Comparison of ENCODE assay signal across 29 mouse cellular contexts in the genomic region with DNA sequence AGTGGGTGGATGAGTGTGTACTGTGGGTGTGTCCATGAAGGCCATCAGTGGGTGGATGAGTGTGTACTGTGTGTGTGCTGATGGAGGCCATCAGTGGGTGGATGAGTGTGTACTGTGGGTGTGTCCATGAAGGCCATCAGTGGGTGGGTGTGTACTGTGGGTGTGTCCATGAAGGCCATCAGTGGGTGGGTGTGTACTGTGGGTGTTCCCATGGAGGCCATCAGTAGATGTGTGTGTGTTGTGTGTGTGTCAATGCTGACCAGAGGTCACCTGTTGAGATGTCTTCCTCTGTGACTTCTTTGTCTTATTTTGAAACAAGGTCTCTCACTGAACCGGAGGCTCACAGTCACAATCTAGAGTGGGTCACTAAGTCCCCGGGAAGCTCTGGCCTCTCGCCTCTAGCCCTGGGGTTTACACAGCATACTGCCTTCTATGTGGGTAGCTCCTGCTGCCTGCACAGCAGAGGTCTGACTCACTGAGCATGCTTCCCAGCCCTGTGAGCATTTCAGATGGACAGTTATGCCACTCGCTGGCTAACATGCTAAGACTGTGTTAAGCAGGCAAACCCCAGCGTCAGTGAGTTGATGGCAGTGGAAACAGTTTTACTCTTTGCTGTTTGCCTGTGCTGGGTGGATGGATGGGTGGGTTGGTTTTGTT.
DNase-seq lines count a peak whose midpoint lies in the region; ATAC-seq and TF ChIP-seq lines count a peak whose summit lies in the region.
"Had no signal": no experiment of that assay in that cellular context is flagged by ENCODE, and none has a peak within 500 bp of the region (broad histone marks: within the 10 kb centered on the region; RNA-seq: fewer than 3 reads in every experiment).

No protein-coding gene starts in this region.

- H3K9me3 ChIP-seq in heart, embryonic 10.5 days = no peaks in the 10 kb centered on the region
- no peaks in the 10 kb centered on the region for H3K9me3 ChIP-seq in stomach, postnatal 0 days (ENCODE audit: control insufficient read depth, low read length)
- H3K9me3 ChIP-seq: embryonic facial prominence, embryonic 10.5 days; embryonic facial prominence, embryonic 13.5 days; forebrain, embryonic 12.5 days; heart, embryonic 12.5 days; heart, embryonic 15.5 days; hindbrain, embryonic 10.5 days; hindbrain, embryonic 13.5 days; intestine, embryonic 15.5 days had no signal

- H3K27ac ChIP-seq in heart, embryonic 10.5 days = peak overlapping the region; percentile 16; the same call in 1 of the 2 replicates
- H3K27ac ChIP-seq in stomach, postnatal 0 days (replicated peaks) = no peak overlapping the region
- H3K27ac ChIP-seq: embryonic facial prominence, embryonic 10.5 days; embryonic facial prominence, embryonic 13.5 days; forebrain, embryonic 12.5 days; heart, adult 2 months; heart, embryonic 15.5 days; hindbrain, embryonic 10.5 days; hindbrain, embryonic 13.5 days; intestine, embryonic 15.5 days had no signal

- 0 out of 2 replicates have a peak, but pooled peaks cover 3% of the 10 kb centered on the region for H3K4me1 ChIP-seq in heart, embryonic 10.5 days
- no peaks in the 10 kb centered on the region for H3K4me1 ChIP-seq in stomach, postnatal 0 days (replicated peaks; ENCODE audit: control insufficient read depth, insufficient read depth)
- H3K4me1 ChIP-seq: forebrain, embryonic 12.5 days; heart, embryonic 12.5 days; heart, embryonic 15.5 days; hindbrain, embryonic 13.5 days; intestine, embryonic 15.5 days had no signal

- ATAC-seq in cerebellum, adult (ENCODE audit: insufficient number of reproducible peaks, low FRiP score, low TSS enrichment) = peak; percentile 59; the same call in 1 of the 2 replicates
- peak; percentile 64 for ATAC-seq in stomach, postnatal 0 days (ENCODE audit: low FRiP score, low TSS enrichment)
- ATAC-seq: forebrain, postnatal 0 days; hindbrain, embryonic 16.5 days; intestine, embryonic 15.5 days; Patski had no signal

- H3K36me3 ChIP-seq in heart, embryonic 10.5 days = no peaks in the 10 kb centered on the region
- H3K36me3 ChIP-seq in stomach, postnatal 0 days (ENCODE audit: control insufficient read depth, insufficient read depth, low read length) = no peaks in the 10 kb centered on the region
- H3K36me3 ChIP-seq: embryonic facial prominence, embryonic 10.5 days; embryonic facial prominence, embryonic 13.5 days; forebrain, embryonic 12.5 days; heart, embryonic 12.5 days; heart, embryonic 15.5 days; hindbrain, embryonic 10.5 days; hindbrain, embryonic 13.5 days; intestine, embryonic 15.5 days had no signal

- H3K27me3 ChIP-seq in heart, embryonic 10.5 days (ENCODE audit: insufficient read depth, poor library complexity, severe bottlenecking) = no peaks in the 10 kb centered on the region
- no peaks in the 10 kb centered on the region for H3K27me3 ChIP-seq in stomach, postnatal 0 days (ENCODE audit: control insufficient read depth, insufficient read depth, low read length)
- H3K27me3 ChIP-seq: embryonic facial prominence, embryonic 13.5 days; forebrain, embryonic 12.5 days; heart, embryonic 12.5 days; heart, embryonic 15.5 days; hindbrain, embryonic 13.5 days; intestine, embryonic 15.5 days; Patski had no signal

- no peak overlapping the region for H3K4me3 ChIP-seq in heart, embryonic 10.5 days
- no peak overlapping the region for H3K4me3 ChIP-seq in stomach, postnatal 0 days (ENCODE audit: low read depth, low read length)
- H3K4me3 ChIP-seq: embryonic facial prominence, embryonic 10.5 days; embryonic facial prominence, embryonic 13.5 days; erythroblast, embryonic 14.5 days; forebrain, embryonic 12.5 days; heart, adult 2 months; heart, embryonic 12.5 days; heart, embryonic 15.5 days; hindbrain, embryonic 10.5 days; hindbrain, embryonic 13.5 days; intestine, embryonic 15.5 days had no signal

- DNase-seq in cerebellum, postnatal 10 days = no peak
- DNase-seq in heart, embryonic 10.5 days (ENCODE audit: low spot score) = no peak
- DNase-seq in heart, adult 8-10 months (ENCODE audit: low spot score) = no peak
- peak; percentile 28 for DNase-seq in NIH3T3 (ENCODE audit: low read depth)
- DNase-seq in stomach, postnatal 0 days (ENCODE audit: low spot score) = no peak
- no peak for DNase-seq in neural tube, embryonic 10.5 days (ENCODE audit: extremely low spot score, low spot score)
- DNase-seq: adrenal gland, postnatal 10 days; cerebellum, adult 11-12 months; cerebellum, adult 9-11 months; cerebellum, postnatal 36 days; embryo, embryonic 11 days; forebrain, postnatal 0 days; gastrocnemius, postnatal 10 days; gastrocnemius, postnatal 36 days; heart, adult 2 months; heart, postnatal 10 days; heart, postnatal 36 days had no signal

- 91% methylated on average over 5 of the region's 5 CpGs for WGBS in heart, embryonic 10.5 days
- WGBS in stomach, postnatal 0 days = 85% methylated on average over 5 of the region's 5 CpGs

- no peak overlapping the region for H3K9ac ChIP-seq in stomach, postnatal 0 days (ENCODE audit: low read length)
- H3K9ac ChIP-seq: embryonic facial prominence, embryonic 13.5 days; forebrain, embryonic 12.5 days; forebrain, postnatal 0 days; heart, embryonic 12.5 days; heart, embryonic 15.5 days; hindbrain, embryonic 13.5 days; intestine, embryonic 15.5 days had no signal

- no peak overlapping the region for H3K4me2 ChIP-seq in stomach, postnatal 0 days (replicated peaks; ENCODE audit: low read depth)
- H3K4me2 ChIP-seq: embryonic facial prominence, embryonic 13.5 days; forebrain, embryonic 12.5 days; heart, embryonic 12.5 days; heart, embryonic 15.5 days; hindbrain, embryonic 13.5 days; intestine, embryonic 15.5 days had no signal

- no peak for TF ChIP-seq EP300 in stomach, postnatal 0 days (optimal IDR thresholded peaks at IDR 0.05)

- no peak for TF ChIP-seq CTCF in stomach, postnatal 0 days (IDR thresholded peaks at IDR 0.05; ENCODE audit: low read depth)
